Mouse (Mus musculus): Measurements from ENCODE around the gene Mycbp2.

Gene Mycbp2

DNA sequence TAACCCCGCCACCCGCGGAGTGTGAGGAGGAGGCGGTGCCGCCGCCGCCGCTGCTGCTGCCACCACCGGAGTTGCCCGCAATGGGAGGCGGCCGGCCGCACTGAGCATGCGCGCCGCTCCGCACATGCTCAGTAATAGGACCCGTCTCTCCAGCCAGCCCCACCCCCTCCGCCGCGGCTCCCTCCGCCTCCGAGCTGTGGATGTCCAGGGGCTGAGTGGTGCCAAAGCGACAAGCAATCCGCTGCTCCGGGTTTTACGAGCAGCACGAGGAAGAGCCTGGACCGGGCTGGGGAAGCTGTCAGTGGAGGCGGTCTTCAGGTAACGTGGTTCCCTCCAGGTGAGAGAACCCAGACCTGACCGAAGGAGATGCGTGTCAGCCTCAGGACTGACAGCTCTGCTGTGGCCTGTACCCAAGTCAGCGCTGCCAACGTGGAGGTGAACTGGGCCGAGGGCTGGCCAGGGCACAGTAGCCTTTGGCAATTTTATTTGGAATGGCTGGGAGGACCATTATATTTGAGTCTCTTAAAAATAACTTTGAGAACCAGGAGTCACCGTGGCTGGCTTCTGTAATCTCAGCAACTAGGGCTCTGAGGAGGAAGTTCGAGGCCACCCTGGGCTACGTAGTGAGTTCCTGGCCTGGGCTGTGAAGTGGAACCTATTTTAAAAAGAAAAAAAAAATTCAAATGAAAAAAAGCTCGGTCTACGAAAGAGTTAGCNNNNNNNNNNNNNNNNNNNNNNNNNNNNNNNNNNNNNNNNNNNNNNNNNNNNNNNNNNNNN, at the start of gene Mycbp2:
Gene Mycbp2, minus strand, starts transcription at position 86 of the 777 bp plus-strand sequence.
- peak; percentile 97 for DNase-seq (ENCODE audit: low read depth)

DNA sequence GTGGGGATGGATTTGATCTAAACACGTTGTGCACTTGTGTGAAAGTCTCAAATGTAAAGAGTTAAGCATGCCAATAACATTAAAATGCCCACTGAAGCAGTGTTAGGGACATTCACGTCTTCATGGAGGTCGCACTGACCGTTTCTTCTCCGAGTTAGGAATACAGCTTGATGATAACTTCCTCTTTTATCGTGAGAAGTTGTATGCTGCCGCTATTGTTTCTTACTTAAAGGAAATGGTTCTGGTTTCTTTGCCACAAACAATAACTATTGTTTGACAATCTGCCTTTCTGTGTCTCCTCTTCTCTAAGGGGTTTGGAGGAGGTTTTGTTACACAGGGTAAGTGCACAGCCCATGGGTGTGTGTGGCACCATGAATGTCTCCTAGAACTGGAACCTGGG, 45.8 kb upstream of the Mycbp2 start:
- DNase-seq (ENCODE audit: low read depth) = no peak

DNA sequence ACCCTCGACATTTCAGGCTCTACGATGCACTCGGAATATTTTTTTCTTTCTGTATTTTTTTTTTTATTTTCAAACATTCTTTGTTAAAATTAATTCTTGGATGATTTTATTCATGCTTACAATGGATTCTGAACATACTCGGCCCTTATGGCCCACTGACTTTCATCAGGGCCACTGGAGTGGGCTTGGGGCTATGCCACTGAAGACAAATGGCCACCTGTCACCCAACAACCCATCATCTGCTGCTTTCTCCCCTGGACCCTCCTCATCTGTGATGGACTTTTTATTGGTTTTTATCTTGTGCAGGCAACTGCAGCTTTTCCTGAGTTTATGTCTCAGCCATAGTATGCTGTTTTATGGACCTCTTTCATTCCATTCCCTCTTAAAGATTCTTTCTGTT, 40.8 kb upstream of the Mycbp2 start:
- DNase-seq (ENCODE audit: low read depth) = no peak

DNA sequence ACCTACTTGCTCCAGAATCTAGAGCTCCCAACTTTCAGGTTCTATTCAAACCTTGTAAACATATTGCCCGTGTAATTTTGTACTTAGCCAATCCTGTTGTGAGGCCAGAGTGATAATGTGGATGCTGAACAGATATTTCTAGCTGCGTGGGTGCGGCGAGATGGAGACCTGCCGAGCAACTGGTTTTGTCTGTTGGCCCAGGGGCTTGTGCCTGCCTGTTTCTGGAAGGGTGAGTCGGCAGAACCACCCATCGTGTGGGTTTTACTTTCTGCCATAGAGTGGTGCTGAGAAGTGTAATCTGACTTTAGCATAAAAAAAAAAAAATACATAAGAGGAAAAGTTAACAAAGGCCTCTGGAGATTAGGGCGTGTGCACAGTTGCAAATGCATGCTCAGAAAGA, 40.3 kb upstream of the Mycbp2 start:
- DNase-seq (ENCODE audit: low read depth) = no peak

DNA sequence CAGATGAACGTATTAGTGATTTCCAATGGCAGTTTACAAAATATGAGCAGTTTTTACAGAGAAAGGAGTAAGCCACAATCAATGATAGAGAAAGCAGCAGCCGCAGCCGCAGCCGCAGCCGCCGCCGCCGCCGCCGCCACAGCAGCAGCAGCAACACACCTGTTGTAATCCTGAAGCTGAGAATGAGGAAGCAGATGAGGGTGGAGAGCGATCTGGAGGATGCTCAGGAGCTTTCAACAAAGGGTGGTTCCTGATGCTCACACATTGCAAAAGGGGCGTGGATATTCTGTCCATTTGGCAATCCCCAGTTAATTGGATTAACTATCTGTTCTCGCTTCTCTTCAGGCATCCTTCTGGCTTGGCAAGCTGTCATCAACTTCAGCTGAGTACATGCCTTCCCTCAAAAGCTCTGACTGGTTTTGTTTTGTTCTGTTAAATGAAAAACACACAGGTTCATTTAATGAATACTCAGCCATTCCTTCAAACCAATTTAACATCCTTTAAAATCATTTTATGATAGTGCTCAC, 38.5 kb upstream of the Mycbp2 start:
- DNase-seq (ENCODE audit: low read depth) = no peak

DNA sequence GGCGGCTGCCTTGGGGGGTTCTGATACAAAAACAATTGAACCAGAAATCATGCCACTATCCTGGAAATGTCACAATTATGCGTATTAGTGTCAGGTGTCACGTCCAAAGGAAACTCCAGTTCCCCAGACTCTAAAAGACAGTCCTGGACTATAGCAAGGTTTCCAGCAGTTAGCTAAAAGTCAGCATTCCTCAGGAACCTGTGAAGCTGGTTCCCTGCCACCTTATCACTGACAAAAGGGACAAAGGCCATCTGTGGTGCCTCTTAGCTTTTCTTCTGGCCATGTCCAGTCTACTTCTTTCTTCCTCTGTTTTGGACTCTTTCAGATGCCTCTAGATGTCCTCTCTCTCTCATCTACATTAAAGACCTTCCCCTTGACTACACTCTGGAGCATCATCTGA, 32.1 kb upstream of the Mycbp2 start:
- DNase-seq (ENCODE audit: low read depth) = no peak

DNA sequence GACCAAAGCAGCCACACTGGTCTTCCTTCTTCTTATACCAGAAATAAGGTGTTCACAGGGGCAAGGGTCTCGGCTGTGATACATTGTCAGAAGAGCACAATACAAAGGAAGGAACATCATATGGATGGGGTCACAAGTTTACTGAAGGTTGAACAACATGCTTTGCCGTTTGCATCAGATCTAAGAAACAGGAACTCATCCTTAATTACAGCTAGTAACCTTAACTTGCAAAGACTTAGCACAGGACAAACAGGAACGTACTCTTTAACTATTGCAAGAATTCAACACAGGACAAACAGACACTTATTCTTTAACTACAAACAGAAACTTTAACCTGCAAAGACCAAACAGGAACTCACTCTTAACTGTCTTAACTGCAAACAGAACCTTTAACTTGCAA, 30.2 kb upstream of the Mycbp2 start:
- no peak for DNase-seq (ENCODE audit: low read depth)

DNA sequence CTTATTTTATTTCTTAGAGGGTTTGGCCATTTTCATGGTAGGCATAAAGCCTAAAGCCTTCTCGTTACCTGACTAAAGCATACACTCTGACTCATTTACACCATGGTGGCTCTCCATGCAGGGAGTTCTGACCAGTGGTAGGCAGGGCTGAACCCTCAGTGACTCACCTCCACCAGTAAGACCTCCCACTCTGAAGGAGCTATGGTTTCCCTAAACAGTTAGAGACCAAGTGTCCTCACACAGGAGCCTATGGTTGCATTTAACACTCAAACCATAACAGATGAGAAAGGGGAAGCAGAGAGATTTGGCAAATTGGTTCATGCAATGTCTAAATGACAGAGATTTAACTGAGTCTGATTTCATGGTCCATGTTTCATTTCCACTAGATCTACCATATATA, 28.9 kb upstream of the Mycbp2 start:
- no peak for DNase-seq (ENCODE audit: low read depth)

DNA sequence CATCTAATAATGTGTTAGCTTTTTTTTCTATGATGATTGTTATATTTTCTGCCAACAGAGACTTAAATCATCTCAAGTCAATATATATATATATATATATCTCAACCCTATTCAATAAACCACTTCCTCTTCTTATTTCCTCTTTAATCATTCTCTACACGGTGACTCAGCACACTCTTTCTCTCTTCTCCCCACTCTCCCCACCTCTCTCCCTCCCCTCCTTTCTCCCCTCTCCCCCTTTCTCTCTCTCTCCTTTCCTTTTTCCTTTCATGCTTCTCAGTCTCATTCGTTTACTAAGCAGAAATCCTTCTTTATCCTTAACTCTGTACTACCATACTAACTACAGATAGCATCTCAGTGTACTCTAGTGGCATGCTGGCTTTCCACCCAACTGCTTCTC, 16.6 kb upstream of the Mycbp2 start:
- DNase-seq (ENCODE audit: low read depth) = no peak

DNA sequence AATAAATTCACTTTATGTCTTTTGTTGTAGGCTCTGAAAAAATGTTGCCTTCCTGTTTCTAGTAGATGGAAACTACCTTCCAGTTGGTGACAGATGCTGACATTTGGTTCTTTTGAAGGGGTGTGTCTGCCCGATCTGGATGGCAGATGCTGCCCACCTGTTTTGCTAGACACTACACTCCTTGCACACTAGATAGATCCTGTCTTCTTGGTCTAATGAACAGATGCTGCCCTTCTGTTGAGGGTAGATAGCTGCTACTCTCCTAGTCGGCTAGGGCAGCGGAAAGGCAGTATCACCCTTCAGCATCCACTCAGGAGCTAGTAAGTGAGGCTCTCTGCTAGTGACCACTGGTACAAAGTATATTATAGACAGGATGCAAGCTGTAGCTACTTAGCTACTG, 9.5 kb upstream of the Mycbp2 start:
- no peak for DNase-seq (ENCODE audit: low read depth)

DNA sequence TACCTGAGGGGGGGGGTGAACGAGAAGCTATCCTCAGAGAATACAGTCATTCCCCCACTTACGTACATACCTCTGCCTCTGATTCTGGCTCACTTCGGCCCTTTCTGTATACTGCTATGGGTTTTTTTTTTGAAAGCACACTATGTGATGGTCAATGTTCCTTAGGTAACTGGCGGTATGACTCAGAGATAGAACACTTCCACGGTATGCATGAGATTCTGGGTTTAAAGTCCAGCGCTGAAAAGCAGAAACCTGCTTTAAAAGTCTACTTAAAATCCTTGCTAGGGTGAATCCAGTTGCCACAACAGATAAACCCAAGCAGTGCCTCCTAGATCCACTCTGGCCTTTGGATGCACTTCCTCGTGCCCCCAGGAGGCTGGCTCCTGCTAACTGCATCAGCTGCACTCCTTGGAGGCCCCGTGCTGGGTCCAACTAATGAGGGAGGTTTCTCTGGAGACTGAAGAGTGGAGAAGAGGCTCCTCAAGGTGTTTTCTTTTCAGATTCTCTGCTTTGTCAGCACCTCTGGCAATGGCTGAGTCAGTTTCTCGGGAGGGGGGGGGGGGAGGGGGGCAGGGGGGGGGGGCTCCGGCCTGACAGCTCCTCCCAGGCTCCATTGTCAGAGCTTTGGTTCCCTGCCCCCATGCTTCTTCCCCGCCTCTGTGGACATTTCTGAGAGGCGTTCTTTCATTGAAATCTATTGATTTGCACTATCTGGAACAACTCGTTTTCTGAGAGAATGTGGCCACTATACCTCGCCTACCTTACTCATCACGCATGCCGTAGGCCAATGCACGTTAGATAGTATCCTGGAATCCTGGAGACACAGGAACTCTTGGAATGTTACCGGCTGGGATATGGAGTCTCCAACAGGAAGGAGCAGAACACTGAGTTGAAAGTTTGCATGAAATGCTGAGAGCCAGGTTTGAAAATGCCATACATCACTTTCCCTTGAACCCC, 8.1 kb upstream of the Mycbp2 start:
- DNase-seq (ENCODE audit: low read depth) = no peak

DNA sequence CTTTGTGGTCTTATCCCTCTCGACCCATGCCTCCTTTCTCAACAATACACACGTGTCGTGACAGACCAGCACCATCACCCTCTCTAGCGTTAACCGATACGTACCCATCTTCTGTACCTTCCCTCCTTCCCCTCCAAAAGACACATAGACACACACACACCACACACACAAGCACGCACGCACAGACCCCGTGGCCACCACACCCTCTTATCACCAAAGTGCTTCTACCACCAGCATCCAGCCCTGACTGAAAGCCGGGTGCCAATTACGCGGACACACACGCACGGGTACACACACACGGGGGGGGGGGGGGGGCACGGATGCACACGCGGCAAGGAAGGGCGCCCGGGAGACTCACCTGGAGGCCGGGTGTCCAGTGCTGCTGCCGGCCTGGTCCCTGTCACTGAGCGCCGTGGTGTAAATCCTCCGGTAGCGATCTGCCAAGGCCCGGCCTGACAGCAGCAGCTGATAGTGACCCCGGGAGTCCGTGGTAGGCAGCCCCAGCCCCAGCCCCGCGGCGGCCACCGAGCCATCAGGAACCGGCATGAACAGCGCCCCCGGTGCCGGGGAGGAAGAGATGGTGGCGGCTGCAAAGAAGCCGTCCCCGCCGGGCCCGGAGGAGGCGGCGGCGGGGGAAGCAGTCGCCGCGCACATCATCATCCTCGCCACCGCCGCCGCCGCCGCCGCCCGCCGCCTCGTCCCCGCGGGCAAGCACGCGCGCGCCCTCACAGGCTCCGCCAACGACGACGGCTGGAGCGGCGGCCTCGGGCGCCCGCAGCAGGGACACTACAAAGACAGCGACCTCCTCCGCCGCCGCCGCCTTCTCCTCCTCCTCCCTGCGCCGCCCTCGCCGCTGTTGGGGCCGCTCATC, 521 bp downstream of the Mycbp2 start:
- peak; percentile 68 for DNase-seq (ENCODE audit: low read depth)

DNA sequence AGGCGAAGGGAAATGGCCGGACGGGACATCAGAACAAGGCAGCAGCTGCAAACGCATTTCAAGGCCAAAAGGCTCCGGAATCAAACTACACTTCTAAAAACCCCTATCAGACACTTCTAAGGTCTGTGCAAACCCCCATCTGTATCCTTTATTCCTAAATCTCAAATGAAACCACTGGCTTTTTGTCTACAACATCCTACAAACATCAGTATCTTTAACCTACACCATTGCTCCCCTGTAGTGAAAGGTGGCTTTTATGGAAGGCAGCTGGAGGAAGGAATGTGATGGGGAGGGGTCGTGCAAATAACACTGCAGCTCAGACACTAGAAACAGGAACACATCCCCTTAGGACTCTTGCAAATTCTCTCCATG, 1.1 kb downstream of the Mycbp2 start:
- no peak for DNase-seq (ENCODE audit: low read depth)

DNA sequence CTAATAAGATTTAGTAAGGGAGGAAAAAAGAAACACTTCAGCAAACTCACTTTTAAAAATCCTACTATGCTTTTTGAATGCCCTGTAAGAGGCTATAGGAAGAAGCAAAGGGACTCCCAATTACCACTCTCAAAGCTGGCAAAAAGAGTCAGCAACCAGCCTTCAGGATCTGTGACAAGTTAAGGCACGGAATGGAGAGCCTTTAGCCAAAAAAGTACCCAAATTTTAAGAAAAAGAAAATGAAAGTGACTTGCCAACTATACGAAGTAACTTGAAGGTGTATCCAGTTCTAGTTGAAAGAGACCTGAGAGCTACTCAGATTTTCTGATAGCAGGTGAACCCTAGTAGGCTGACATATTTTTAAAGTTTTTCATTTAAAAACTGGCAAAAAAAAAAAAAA, 1.6 kb downstream of the Mycbp2 start:
- DNase-seq (ENCODE audit: low read depth) = peak; percentile 39

DNA sequence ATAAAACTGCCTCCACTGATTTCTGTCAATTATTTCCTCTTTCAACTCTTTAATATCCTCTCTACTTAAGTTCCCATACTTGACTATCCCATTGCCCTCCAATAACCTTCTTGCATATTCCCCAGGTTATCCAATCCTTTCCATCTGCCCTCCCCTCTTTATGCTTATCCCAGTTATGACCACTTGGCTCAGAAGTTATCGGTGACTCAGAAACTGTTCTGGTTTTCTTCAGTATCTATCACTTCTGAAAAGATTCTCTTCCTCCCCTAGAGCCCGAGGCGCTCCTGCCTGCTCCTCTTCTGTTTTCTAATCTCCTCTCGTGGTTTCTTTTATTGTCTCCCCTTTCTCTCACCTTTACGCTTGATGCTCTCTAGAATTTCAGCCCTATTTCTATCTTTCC, 2.8 kb downstream of the Mycbp2 start:
- no peak for DNase-seq (ENCODE audit: low read depth)

DNA sequence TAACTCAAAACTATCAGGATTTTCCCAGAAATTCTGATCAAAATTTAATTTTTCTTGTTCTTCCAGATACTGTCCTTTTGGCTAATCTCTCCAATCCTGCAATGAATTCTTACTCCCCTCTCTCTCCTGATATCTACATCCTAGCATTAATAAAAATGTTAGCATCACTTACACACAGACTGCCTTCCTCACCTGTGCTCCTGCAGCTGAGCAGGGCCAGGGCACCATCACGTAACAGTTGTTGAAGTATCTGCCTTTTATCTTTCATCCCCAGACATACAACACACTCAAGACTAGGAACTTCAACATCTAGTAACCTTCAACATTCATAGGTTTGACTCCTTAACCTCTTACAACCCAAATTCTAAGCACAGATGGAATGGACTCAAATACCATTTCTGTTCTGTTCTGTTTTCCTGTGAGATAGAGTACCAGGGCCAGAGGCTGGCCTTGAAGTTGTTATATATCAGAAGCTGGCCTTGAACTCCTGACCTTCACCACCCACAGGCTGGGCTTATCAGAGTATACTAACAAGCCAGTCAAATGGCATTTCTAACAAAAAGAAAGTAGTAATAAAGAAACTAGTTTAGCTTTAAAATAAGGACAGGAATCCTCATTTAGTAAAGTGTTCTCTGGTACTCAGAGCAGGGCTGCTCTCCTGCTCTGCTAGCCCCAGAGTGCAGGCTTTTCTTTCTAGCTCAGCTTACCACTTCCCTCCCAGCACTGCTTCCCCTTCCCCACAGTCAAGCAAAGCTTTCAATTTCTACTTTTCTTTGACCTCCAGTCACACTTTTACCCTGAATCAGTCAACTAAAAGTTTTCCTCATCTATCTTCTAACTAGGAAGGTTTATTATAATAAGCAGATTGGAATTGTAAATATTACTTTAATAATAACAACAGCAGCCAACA, 5.0 kb downstream of the Mycbp2 start:
- DNase-seq (ENCODE audit: low read depth) = peak; percentile 33

DNA sequence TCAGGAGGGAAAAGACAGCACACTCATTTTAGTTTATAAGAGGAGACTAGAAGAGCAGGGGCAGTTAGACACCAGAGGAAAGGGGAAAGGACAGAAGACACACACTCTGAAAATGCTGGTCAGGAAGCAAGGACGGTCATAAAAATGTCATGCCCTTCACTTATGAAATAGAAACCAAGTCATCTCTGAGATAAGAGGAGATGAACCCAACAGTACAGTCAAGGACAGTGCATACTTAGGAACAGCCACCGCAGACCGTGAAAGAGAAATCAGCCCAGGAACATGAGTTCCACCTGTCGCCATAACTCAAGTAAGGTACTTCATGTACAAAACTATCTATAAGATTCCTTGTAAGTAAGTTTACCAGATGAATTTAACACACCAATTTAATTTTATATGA, 33.7 kb downstream of the Mycbp2 start:
- no peak for DNase-seq (ENCODE audit: low read depth)

DNA sequence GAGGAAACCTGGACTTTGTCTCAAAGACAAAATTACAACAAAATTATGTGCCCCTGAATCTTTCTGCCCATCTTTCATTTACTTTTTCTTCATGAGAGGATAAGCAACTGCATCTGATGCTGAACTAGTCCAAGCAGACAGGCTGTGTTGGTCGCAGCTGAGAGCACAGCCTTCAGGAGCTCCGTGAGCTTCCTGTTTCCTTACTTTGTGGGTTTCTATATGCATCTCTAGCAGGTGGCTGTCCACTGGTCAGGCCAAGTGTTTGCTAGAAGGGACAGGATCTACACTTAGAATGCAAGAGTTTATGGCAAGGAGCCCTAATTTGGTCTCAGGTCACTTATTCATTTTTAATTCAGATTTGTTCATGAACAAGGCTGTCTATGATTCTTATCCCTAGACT, 50.4 kb downstream of the Mycbp2 start:
- no peak for DNase-seq (ENCODE audit: low read depth)

DNA sequence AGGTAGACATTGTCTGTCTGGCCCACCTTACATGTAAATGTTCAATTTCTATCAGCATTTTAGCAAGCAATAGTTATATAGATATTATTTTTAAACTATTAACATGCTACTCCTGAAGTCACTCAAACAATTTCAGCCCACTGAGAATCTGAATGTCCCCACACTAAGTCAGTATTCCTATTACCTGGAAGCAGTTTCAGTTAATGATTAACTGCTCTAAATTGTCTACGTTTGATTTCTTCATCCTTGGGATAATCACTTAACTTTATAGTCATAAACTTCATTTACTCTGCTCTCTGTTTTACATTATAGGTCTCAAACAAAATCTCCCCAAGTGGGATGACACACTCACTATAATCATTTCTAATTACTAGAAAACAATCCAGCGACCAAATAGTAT, 60.0 kb downstream of the Mycbp2 start:
- no peak for DNase-seq (ENCODE audit: low read depth)

DNA sequence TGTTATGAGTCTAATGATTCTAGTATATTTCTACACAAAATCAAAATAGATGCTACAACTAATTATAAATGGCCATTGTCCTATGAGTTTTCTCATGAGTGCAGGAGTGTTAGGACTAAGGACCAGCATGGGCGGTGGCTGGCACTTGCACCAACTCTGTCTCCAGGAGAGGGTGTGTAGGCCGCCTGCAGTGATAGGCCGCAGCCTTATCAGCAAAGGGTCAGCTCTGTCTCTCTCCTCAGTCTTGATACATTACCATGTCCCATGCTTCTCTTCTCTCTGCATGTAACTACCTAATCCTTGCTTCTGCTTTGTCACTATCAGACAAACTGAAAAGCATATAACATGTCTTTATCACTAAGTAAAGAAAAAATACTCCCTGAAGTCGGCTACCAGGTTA, 69.9 kb downstream of the Mycbp2 start:
- DNase-seq (ENCODE audit: low read depth) = no peak

DNA sequence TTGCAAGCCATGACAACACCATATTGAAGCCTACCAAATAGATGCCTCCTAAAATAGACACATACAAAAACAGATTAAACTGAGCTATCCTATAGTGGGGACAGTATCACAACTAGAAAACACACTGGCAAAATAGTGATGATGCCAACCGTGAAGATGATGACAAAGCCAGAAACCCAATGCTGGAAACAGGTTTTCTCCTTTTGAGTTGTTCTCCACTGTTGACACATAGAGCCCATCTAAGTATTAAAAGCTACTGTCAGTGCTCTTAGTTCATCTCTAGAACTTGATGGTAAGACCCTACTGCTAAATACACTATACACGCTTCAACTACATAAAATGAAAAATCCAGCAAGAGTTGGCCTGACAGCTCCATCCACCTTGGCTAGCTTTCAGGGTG, 86.2 kb downstream of the Mycbp2 start:
- no peak for DNase-seq (ENCODE audit: low read depth)

Measured in naive thymus-derived CD4-positive, alpha-beta T cell, adult 2 months (primary cell).